Mouse (Mus musculus): ENCODE data around the gene Ydjc.

Gene Ydjc

DNA sequence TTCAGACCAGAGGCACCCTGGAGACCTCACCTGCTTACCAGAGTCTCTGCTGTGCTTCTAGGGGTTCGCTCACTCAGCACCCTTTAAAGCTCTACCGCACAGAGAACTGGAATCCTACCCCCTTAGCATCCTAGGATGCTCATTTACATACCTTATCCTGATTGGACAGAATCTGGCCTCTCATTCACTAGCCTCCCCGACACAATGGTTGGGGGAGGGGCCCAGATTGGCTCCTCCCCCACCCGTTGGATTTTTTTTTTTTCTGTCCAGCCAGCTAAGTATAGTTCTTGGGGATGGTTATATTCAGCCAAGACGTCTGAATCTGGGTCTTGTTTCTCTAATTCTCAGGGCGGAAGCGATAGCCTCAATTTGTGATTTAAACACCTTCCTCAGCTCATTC is at the start of gene Ydjc:
Gene Ydjc (plus strand): TSS at position 283 of the 400 bp plus-strand sequence.
- DNase-seq (ENCODE audit: low spot score): no peak

- no peak for DNase-seq (ENCODE audit: low spot score)
These were observed 47.5 kb upstream of the Ydjc start for GRCm38 (mm10) chr16:17096938-17097337.

DNA sequence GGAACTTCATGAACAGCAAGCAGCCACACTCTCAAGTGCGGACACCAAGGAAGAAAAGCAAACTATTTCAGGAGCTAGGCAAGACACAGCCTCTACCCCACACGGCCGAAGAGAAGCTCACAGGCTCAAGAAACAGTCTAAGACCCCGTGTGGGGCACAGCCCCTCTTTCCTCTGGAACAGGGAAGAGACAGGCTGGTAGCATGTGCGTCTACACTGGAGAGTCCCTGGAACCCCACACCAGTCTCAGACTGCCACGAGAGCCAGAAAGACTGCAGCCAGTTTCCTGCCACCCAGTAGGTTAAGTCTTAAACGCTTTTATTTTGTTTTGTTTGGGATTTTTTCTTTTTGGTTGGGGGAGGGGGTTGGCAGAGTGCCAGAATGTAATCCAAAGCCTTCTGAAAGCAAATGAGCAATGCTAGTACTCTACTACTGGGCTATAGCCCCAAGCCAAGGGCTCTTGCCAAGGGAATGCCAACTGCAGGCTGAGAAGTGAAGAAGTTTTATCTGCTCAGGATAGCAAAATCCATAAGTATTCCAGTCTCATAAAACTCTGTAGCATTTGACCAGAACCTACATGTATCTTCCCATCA is 41.7 kb upstream of the Ydjc start:
- no peak for DNase-seq (ENCODE audit: low spot score)

GRCm38 (mm10) chr16:17104600-17104999 is 39.8 kb upstream of the Ydjc start:
- DNase-seq (ENCODE audit: low spot score): no peak

GRCm38 (mm10) chr16:17110771-17111743 is 33.4 kb upstream of the Ydjc start, which contains the start of gene Ppil2:
Ppil2 (minus strand) TSS chr16:17111257.
- peak; percentile 67 for DNase-seq (ENCODE audit: low spot score)

DNA sequence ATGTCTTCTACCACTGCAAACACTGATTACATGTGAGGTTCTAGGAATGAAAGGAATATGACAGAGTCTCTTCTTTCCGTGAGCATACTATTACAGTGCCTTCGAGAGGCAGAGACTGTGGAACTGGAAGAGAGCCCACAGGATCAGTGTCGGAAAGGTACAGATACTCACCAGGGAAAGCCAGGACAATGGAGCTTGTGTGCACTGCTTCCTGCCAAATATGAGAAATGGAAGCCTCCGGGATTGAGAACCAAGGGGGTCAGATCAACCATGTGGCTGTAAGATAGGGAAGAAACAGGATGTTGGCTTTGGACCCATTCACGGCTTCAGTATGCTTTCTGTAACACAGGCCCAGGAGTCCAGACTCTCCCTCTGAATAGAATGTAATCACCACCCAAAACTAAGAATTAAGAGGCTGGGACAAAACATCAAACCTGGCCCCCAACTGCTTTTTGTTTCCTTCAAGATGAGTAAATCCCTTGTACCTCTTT is 27.1 kb upstream of the Ydjc start:
- DNase-seq (ENCODE audit: low spot score): no peak

GRCm38 (mm10) chr16:17121569-17121968 is 22.9 kb upstream of the Ydjc start:
- no peak for DNase-seq (ENCODE audit: low spot score)

DNA sequence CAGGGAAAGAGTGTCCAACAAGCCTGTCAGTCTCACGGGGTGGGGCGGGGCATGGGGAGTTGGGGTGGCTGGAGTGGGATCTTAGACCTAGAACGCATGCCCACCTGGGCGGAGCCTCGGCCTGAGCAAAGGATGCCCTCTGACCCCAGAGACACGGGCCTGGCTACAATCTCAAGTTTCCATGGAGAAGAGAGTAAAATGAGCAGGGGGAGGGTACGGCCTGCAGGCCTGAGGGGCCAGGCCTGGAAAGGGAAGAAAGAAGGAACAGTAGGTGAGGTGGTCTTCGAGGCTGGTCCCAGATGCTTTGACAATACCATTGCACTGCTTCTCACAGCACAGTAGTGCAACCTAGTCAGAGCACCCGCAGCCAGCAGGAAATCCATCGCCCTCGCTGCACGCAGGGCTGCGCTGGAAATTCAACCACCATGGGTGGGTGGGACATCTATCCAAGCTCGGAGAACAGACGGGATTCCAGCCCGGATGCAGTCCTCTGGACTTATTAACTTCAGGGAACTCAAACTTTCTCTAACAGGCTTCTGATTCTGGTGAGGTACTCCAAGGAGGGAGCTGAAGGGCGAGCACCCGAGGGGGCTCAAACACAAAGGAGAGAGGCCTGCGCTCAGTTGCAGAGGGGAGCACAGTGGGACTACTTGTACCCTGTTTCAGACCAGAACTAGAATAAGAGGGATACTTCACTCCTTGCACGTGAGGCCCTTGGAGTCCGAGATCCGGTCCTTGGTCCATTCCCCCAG is 20.1 kb upstream of the Ydjc start:
- no peak for DNase-seq (ENCODE audit: low spot score)

DNA sequence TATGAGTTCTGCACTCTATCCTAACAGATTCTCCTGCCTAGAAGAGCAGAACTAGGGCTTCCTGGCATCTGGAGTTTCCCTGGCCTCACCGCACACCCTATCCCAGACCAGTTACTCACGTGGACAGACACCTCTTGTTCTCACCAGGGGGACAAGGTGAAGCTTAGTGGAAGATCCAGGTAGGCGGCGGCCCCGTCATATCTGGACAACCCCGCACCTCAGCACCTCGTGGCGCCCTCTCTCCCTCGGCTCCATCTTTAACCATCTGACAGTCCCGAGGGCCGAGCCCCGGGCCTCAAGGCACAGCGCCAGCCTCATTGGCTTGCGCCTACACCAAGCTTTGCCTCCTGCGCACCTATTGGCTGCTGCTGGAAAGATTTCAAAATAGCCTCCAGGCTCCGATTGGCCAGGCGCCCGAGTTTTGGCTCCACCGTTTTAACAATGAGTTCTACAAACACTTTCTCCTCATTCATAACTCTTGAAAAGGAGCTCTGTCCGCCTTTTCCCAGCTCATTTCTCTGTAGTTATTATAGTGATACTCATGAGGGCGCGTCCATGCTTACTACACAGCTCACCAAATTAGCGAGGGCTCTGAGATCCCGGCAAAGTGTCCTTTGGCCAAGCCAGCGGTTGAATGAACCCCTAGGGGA is 19.4 kb upstream of the Ydjc start, which contains the start of gene 2610318N02Rik:
Gene 2610318N02Rik (minus strand): TSS at position 297 of the 650 bp plus-strand sequence.
- DNase-seq (ENCODE audit: low spot score): peak; percentile 44

- DNase-seq (ENCODE audit: low spot score): no peak
These were observed 17.1 kb upstream of the Ydjc start for GRCm38 (mm10) chr16:17127292-17127691.

DNA sequence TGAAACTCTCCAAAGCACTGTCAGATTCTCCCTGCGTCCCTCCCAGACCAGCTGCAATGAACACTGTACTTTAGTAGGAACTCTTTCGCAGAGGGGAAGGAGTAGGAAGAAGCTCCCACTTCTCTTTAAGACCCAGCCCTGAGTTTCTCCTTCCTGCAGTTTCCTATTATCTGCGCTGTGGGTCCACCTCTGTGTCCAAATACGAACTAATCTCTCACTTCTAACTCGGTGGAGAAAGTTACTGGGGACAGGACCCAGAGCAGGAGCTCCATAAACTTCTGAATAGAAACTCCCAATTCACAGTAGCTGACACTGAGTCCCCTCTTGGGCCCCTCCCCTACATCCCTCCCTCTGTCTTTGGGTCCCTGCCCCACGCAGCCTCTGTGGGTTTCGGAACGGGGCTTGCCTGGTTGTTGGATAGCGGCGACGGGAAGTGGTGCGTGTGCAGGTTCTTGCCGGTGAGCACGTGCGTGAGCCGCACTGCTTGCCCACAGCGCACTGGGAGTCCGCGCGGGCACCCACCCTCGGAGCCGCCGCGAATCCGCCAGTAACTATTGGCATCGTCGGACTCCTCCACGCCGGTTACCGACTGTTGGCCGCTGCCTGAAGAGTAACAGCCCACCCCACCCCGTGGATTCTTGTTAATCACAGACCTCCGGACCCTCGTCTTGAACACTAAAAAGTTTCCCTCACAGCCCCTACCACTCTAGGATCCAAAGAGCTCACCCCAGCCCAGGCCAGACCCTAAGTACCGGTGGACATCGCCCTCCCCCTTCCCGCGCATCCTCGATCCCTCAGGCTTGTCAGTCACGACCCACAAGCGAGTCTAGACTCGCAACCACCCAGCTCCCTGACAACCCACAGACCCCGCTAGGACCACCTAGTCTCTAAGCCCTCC is 13.0 kb upstream of the Ydjc start:
- DNase-seq (ENCODE audit: low spot score): no peak

GRCm38 (mm10) chr16:17132089-17132905 is 12.1 kb upstream of the Ydjc start, which contains the start of gene Sdf2l1:
Sdf2l1 (minus strand) TSS chr16:17132383.
- DNase-seq (ENCODE audit: low spot score): peak; percentile 97

GRCm38 (mm10) chr16:17132906-17133200 is 11.6 kb upstream of the Ydjc start:
- no peak for DNase-seq (ENCODE audit: low spot score)

- no peak for DNase-seq (ENCODE audit: low spot score)
These were observed 7.1 kb upstream of the Ydjc start for GRCm38 (mm10) chr16:17137355-17137754.

DNA sequence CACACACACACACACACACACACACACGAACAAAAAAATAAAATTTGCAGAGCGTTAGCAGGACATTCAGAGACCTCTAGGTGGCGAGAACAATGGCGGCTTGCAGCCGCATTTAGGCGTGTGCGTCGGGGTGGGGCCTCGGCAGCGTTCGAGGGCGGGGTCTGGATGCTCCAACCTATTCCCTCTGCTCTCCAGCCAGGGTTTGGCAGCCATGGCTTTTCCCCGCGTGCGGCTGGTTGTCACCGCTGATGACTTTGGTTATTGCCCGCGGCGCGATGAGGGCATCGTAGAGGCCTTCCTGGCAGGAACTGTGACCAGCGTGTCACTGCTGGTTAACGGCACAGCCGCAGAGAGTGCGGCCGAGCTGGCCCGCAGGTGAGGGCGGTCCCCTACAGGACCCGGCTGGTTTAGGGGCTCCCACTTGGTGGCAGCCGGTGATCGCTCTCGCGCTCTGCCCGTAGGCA is 2.4 kb downstream of the Ydjc start, which contains the start of gene Ccdc116:
Gene Ccdc116 (minus strand): TSS at position 458 of the 464 bp plus-strand sequence.
- DNase-seq (ENCODE audit: low spot score): peak; percentile 71

- peak; percentile 23 for DNase-seq (ENCODE audit: low spot score)
These were observed 3.0 kb downstream of the Ydjc start for GRCm38 (mm10) chr16:17147391-17147929.

DNA sequence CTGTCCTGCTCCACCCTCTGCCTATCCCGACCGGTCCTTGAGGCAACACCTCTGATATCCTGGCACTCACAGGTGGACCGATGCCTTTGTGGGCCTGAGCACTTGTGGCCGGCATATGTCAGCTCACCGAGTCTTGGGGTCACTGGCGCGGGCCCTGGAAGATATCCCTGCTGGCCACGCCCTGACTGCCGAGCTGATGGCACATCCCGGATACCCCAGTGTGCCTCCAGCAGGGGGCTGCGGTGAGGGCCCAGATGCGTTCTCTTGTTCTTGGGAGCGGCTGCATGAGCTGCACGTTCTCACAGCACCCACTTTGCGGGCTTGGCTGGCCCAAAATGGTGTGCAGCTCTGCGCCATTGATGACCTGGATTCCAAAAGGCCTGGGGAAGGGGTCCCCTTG is 3.7 kb downstream of the Ydjc start:
- no peak for DNase-seq (ENCODE audit: low spot score)

DNA sequence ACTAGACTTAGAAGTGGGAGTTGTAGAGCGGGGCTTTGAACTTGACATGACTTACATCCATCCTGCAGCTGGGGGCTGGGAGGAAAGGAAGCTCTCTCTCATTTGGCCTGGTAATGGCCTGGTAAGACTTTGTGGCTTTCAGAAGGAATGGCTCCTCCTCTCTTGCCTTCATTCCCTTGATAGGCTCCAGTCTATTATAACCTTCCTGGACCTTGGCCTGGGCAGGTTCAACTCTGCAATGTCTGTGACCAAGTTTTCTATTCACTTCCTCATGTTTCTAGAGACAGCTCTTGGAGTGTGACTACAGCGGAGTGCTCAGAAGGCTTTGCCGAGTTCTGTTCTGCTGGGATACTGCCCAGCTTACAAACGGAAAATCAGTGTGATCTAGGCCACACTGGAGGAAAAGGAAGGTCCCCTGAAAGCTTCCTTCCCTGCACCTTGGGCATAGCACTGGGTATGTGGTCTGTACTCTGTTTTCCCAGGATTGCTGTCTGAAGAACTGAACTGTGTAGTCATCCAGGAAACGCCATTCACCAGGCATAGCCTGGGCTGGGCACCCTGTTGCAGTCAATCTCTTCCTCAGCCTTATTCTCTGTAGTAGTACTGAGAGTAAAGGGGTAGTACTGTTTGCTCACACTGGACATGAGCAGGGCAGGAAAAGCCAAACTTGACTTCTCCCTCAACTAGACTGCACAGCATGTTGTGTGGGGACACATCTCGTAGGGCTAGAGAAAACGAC is 6.3 kb downstream of the Ydjc start:
- no peak for DNase-seq (ENCODE audit: low spot score)

DNA sequence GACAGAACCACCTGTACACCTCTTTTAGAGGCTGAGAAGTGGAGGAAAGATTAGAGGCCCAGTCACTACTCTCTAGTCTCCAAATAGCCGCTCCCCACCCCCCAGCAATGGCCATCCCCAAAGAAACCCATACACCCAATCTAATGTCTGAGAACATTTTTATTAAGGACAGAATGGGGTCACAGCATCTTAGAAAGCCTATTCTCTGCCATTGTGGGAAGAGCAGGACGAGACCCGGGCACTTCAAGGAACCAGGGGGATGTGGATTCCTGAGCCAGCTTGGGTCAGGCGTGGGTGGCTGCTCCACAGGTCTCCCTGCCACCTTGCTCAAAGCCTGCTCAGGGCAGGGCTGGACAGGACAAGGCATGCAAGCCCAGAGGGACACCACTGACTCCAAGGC is 7.5 kb downstream of the Ydjc start:
- DNase-seq (ENCODE audit: low spot score): no peak
